Mouse (Mus musculus) common myeloid progenitor, adult 5-6 weeks (primary cell): Measurements from ENCODE around the gene Ubald1. TPM values are rescaled to one million over a fixed set of nuclear protein-coding genes. Genes with fewer than 3 reads are reported as not detected.

ENCODE experiments used
- ATAC-seq: replicated peaks from 2 replicates; pipeline ENCODE4 v1.8.0; 2016; ENCODE audit warnings: low read depth, mild to moderate bottlenecking, moderate TSS enrichment, inconsistent platforms; ENCODE audit not compliant: poor library complexity, severe bottlenecking
- total RNA-seq: library from RNA; stranded (forward); fragments of 200-1000, 187-1606 nt; gene quantifications from 2 replicates; pipeline ENCODE4 v1.2.3, GENCODE M21; 2017

Ubald1 gene
- total RNA-seq, 1 experiment from 2014 or later = 25.8 TPM

DNA sequence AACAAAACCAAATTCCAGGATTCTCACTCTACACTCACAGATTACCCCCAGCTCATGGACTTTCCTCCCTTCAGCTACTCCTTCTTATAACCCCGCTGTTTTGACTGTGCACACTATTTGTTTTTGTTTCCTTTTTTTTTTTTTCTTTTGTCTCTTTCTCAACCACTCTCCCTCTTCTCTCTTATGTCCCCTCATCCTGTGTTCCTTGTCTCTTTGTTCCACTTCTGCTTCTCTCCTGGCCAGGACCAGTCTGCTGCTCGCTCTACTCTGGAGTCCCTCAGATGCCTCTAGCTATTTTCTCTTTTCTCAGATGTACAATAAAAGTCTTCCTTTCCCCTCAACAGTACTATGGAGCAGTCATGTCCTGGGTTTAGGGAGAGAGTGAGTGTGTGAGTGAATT lies 22.3 kb upstream of the Ubald1 start:
- ATAC-seq = 0 out of 2 replicates have a peak, but pooled peaks have one; percentile 50

GRCm38 (mm10) chr16:4901167-4901566 lies 21.1 kb upstream of the Ubald1 start:
- no peak for ATAC-seq

DNA sequence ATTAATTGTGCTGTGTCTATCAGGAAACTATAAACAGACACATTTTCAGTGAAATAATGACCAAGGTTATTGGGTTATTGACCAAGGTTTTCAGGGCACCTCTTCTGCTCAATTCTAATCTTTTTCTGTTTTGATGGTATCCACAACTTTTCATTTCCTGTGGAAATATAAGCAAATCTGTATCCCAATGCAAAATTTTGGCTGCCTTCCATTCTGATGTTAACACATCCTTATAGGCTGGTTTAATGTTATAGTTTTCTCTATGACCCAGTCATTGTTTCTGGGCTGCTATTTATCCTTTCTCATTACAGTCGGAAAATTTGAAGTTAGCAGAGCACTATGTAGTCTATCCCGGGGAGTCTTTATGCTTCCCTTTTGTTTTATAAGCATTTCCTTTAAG lies 19.6 kb upstream of the Ubald1 start:
- no peak for ATAC-seq

- ATAC-seq = 0 out of 2 replicates have a peak, but pooled peaks have one; percentile 17
Observed at GRCm38 (mm10) chr16:4898881-4899280, 18.8 kb upstream of the Ubald1 start.

DNA sequence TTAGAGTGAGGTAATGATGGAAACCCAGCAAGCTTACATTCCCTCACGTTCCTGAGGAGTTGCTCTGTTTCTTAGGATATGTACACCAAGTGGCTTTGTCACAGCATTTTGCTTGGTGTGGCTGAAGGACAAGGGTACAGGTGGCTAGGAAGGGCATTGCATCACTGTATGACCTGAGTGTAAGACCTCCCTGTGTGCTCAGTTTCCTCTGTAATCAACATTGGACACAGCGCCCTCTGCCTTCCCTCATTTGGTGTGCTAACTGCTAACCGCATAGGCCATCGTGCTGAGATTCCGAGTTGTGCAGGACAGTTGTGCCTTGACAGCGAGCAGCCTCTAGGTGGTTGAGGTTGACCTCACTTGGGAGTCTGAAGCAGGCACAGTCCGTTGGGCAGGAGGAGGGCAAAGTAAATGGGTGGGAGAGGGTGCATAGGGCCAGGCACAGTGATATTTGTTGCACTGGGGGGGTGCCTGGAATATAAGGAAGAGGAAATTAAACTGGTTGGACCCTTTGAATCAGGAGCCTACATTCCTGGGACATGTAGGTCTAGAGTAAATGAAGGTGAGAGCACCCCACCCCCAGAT lies 17.1 kb upstream of the Ubald1 start:
- peak; percentile 13; the same call in 1 of the 2 replicates for ATAC-seq

DNA sequence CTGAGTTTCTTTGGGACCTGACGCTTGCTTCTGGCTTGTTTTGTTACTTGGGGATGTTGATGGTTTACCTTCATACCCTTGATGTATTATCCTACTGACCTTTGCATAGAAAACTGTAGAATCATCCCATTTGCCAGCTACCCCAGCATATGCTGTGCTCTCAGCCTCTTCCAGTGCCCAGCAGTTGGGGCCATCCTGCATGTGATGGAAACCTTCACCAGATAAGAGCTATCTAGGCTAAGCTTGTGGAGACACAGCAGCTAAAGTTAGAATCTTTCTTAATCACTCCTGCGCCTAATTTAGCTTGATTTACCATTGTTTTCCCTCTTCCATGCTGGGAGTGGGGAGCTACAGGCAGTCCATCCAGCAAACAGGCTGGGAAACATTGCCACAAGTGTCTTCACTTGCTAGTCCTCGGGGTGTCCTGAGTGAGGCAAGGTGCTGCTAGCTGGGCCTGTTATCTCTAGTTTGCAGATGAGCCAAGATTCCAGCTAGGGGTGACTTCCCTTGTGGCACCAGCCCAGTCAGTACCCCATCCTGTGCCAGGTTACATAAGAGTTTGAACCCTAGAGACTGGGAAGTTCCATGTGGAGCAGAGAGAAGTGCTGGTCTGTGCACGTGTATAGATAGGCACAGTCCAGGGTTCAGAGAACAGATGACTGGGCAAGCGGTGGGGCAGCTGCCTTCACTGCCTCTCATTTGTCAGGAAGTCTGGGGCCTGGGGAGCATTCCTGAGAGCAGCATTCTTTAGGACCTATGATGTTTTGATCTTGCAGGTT lies 16.3 kb upstream of the Ubald1 start:
- peak; percentile 61 for ATAC-seq

DNA sequence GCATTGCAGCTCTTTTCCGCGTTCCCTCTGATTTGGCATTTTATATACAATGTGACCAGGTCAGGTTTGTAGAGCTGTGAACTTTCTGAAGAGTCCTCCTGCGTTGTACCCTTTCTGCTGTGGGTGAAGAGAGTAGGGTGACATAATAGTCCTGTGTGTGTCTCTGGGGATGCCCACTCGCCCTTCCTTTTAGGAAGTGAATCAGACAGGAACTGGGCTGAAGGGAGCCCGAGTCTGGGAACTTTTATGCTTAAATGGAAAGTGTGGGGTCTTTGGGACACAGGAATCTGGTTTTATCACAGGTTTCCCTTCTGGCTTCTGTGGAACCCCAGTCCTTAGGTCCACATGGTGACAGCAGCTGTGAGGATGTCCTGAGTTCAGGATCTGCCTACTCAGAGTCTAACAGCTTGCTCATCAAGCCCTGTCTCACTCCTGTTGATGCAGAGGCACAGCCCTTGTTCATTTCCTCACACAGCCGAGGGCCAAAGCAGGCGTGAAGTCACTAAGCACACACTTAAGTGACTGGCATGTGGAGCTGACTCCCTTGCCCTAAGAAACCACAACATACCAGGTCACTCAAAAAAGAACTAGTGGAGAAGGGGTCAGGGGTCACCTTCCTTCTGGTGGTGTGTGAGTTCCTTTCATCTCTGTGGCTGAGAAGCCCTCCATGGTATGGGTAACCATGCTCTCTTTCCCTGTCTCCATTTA lies 14.2 kb upstream of the Ubald1 start:
- no peak for ATAC-seq

DNA sequence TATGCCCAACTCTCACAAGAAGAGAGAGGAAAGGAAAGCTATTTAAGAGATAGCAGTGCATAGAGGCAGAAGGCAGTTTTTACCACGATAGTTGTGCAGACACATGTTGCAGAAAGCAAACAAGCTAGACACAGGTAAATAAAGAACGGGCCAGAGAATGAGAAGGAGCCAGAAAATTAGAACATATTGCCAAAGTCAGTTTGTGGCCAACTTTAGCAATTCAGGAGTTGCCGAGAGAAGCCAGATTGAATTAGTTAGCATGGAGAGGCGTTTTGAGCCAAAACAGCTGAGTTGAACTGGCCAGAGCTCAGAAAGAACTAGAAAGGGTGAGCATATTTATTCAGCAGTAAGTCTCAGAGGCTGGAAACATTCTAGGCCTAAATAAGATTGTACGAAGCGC lies 12.1 kb upstream of the Ubald1 start:
- no peak for ATAC-seq

DNA sequence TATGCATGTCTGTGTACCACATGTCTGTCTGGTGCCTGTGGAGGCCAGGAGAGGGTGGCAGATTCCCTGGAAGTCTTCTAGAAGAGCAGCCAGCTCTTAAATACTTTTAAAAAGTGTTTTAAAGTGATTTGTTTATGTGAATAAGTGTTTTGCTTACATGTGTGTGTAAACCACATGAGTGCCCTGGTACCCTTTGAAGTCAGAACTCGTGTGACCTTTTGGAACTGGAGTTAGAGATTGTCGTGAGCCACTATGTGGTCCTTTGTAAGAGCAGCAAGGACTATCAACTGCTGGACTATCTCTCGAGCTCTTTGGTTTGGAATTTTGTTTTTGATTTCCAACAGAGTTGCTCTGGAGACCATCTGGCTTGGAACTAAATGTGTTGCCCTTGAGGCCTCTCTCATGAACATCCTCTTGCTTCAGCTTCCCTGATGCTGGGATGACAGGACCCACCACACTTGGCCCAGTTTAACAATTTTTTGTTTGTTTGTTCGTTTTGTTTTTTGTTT lies 10.1 kb upstream of the Ubald1 start:
- no peak for ATAC-seq

- ATAC-seq = peak; percentile 15; the same call in 1 of the 2 replicates
Observed at GRCm38 (mm10) chr16:4886690-4887020, 6.5 kb upstream of the Ubald1 start.

- ATAC-seq = peak; percentile 80
Observed at GRCm38 (mm10) chr16:4885760-4886689, 5.9 kb upstream of the Ubald1 start, which contains the start of gene Mgrn1. TSS of gene Mgrn1 (plus strand) at chr16:4886249.

DNA sequence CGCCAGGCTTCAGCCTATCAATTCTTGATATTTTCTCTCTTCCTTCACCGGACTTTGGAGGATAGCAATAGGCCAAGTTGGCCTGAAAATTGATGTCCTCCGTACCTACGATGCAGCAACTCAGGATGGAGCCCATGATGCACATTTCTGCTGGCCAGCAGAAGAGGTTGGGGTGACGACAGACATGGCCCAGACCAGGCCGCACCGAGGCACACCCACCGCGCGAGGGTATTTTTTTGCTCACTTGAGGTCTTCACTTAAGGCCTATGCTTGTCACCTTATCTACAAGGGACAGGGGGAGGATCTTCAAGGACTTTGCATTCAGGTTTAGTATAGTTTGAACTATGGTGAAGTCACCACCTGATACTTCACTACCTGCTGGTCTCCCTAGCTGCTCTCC lies 4.8 kb upstream of the Ubald1 start:
- no peak for ATAC-seq

DNA sequence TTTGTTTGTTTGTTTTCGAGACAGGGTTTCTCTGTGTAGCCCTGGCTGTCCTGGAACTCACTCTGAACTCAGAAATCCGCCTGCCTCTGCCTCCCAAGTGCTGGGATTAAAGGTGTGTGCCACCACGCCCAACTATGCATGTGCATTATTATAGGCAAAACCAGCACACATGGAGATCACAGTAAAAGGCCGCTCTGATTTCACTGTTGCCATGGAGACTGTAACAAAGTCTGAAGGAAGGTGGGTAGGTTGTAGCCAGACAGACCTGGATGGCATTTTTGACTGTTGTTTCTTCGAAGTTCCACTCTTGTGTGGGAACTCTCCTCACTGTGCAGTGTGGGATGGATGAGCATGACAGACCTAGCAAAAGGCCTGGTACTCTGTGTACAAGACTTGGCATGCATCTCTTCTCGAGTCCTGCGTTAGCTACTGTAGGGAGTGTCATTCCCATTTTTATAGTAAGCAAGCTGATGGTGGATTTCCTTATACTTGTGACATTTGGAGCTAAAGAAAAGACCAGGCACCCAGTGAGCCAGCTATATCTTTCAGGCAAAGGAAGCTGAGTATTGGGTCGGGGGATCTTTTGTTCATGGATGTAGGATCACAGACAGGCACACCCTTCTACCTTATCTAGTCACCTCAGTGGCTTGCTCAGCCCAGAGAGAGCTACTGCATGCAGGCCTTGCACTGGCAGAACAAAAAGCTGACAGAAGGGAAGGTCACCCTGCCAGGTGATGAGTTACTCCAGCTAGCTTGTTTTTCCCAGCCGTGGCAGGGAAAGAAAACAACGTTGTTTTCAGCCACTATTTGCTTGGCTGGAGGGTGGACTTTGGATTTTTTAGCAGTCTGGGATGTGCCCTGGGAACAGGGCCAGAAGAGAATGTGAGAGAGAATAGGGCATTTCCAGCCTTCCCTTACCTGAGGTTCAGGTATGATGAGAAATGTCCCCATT lies 1.6 kb upstream of the Ubald1 start:
- ATAC-seq = no peak

DNA sequence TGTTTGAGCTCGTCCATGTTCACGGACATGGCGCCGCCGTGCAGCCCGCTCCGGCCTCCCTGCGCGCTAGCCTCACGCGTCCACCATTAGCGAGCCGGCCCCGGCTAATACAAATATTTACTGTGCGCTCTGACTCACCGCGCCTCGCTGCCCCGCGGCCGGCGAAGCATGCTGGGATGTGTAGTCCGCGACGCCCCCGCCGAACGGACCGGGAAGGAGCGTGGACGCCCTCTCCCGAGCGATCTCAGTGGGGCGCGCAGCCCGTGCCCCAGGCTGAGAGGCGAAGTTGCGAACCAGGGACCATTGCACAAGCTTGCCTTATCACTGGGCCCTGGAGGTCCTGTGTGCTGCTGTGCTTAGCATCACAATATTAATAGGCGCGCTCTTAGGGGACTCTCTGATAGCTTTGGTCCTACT lies 399 bp downstream of the Ubald1 start:
- peak; percentile 46 for ATAC-seq

- peak; percentile 2; the same call in 1 of the 2 replicates for ATAC-seq
Observed at GRCm38 (mm10) chr16:4879101-4879707, 911 bp downstream of the Ubald1 start.

DNA sequence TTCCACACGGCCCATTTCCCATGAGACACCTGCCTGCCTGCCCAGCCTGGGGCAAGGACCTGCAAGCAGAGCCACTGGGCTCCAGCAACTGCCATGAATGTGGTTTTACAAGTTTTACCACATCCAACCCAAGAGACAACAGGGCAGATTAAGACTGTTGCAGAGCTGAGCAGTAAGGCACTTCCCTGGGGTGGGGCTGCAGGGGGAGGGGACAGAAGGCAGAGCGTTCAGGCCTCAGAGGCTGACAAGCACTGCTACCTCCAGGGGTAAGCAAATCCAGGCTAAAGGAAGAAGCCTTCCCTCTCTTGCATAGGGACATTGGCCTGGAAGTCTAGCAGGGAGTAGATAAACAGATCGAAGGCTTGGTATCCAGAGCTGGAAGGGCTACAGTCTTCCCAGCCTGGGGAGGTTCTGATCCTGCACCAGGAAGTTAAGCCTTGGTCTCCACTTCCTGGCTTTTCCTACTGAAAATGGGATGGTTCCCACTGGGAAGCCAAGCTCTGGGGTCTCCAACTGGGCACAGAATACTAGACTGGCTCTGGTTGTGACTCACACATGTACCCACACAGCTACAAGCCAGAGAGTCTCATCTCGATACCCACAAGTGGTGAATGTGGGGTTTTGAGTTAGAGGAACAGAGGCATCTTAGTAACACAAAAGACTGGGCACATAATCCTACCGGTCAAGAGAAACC lies 1.8 kb downstream of the Ubald1 start:
- ATAC-seq = peak; percentile 30

DNA sequence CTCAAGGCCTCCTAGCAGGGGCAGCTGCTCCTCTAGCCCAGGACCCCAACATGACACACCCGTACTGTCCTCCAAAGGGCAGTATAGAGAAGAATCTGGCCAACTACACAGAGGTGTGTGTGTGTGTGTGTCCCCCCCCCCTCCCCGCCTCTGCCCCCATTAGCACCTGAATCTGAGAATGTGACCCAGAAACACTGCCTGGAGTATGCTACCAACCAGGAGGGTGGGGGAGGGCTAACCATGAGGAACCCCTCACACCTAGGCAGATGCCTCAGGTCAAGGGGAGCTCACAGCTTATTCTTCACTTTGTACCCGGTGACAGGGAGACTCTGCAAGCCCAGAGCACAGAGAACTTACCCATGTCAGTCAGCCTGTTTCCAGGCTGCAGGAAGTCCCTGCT lies 2.4 kb downstream of the Ubald1 start:
- ATAC-seq = no peak

- no peak for ATAC-seq
Observed at GRCm38 (mm10) chr16:4877195-4877594, 2.9 kb downstream of the Ubald1 start.
